Mouse (Mus musculus): ENCODE results near the gene Vps54. TPM values are rescaled to one million over a fixed set of nuclear protein-coding genes. Genes with fewer than 3 reads are reported as not detected.
"Not testable (repeated sequence)": the region's sequence is repeated elsewhere in the genome, so short reads cannot be mapped to it uniquely, and the experiment has no call there.

Vps54 gene
- 3.7 and 4.2 TPM in 2 replicates for polyA plus RNA-seq (2015; fragmentation: Nextera tagmentation; extraction: Ambion mirVana)

DNA sequence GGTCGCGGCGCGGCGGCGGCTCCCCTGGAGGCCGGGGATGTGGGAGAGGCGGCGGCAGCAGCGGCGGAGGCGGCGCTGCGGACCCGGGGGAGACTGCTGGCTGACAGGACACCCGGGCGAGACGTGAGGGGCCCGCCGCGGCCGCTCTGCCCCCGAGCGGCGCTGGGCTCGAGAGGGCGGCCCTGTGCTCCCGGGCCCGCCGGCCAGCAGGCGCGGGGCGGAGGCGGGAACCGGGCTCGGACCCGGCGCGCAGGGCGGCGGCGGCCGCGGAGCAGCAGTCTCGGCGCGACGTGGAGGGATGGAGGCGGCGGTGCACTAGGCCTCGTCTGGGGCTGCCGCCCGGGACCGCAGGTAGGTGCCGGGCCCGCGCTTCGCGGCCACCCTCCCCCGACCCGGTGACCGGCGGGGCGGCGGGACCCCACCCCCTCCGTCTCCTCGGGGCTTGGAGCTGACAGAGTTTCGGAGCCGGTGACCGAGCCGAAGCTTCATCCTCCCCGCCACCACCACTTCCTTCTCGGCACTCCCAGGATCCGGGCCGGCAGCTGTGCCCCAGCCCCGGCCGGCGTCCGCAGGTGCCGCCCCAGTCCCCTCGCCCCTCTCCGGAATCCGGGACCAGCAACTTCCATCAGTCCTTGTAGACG is at the start of gene Vps54:
Gene Vps54 (plus strand): TSS at position 261 of the 641 bp plus-strand sequence.
- H3K27me3 ChIP-seq = no peaks in the 10 kb centered on the region
- peak within 1 kb of the TSS; percentile 89 for H3K27ac ChIP-seq (replicated peaks)
- under 1% methylated on average over 79 of the region's 84 CpGs for WGBS (ENCODE audit: insufficient replicate concordance)
- H3K9ac ChIP-seq = peak within 1 kb of the TSS; percentile 94
- no peaks in the 10 kb centered on the region for H3K9me3 ChIP-seq (replicated peaks)
- H3K4me3 ChIP-seq (replicated peaks) = peak within 1 kb of the TSS; percentile 91
- peaks cover 15% of the 10 kb centered on the region for H3K4me1 ChIP-seq (replicated peaks)
- no peaks in the 10 kb centered on the region for H3K36me3 ChIP-seq (replicated peaks)
- H3K4me2 ChIP-seq = peak within 1 kb of the TSS; percentile 88
- ATAC-seq (ENCODE audit: insufficient read depth) = peak; percentile 85

- H3K9ac ChIP-seq; H3K27me3 ChIP-seq; H3K27ac ChIP-seq (replicated peaks); H3K4me1 ChIP-seq (replicated peaks); ATAC-seq (ENCODE audit: insufficient read depth); H3K4me3 ChIP-seq (replicated peaks); H3K9me3 ChIP-seq (replicated peaks); H3K4me2 ChIP-seq; H3K36me3 ChIP-seq (replicated peaks): not testable (repeated sequence)
- 65% methylated on average over 8 of the region's 8 CpGs for WGBS (ENCODE audit: insufficient replicate concordance)
These were observed 47.3 kb upstream of the Vps54 start for GRCm38 (mm10) chr11:21191821-21192220.

DNA sequence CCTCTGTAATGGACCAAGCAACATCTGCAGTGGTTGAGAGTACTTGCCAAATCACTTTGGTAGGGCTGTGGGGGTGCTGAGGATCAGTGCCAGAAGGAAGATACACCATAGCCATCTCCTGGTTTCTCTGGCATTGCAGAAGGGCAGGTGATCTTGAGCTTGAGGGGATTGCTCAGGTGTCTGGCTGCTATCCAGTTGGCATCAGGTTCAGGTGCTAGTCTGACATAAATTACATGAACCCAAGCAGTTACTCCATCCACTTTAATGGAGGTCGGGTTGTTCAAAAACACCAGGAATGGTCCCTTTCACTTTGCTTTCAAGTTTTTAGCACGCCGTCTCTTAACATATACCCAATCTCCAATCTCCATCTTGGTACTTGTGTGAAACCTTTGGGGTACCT is 44.2 kb upstream of the Vps54 start:
- no peak overlapping the region for H3K27ac ChIP-seq (replicated peaks)
- H3K4me1 ChIP-seq (replicated peaks) = no peaks in the 10 kb centered on the region
- 69% methylated on average over 3 of the region's 3 CpGs for WGBS (ENCODE audit: insufficient replicate concordance)
- no peak overlapping the region for H3K4me3 ChIP-seq (replicated peaks)
- ATAC-seq (ENCODE audit: insufficient read depth) = no peak
- H3K36me3 ChIP-seq (replicated peaks) = no peaks in the 10 kb centered on the region
- H3K4me2 ChIP-seq = no peak overlapping the region
- no peaks in the 10 kb centered on the region for H3K27me3 ChIP-seq
- no peak overlapping the region for H3K9ac ChIP-seq
- H3K9me3 ChIP-seq (replicated peaks) = no peaks in the 10 kb centered on the region

- H3K27ac ChIP-seq (replicated peaks) = no peak overlapping the region
- no peak for ATAC-seq (ENCODE audit: insufficient read depth)
- 60% methylated on average over 2 of the region's 2 CpGs for WGBS (ENCODE audit: insufficient replicate concordance)
These were observed 30.0 kb upstream of the Vps54 start for GRCm38 (mm10) chr11:21209046-21209445.

GRCm38 (mm10) chr11:21209701-21210100 is 29.4 kb upstream of the Vps54 start:
- not testable (repeated sequence) for H3K9ac ChIP-seq; H3K27ac ChIP-seq (replicated peaks); H3K4me3 ChIP-seq (replicated peaks); H3K9me3 ChIP-seq (replicated peaks); H3K4me1 ChIP-seq (replicated peaks); ATAC-seq (ENCODE audit: insufficient read depth); H3K36me3 ChIP-seq (replicated peaks); H3K27me3 ChIP-seq; H3K4me2 ChIP-seq
- 70% methylated on average over 9 of the region's 9 CpGs for WGBS (ENCODE audit: insufficient replicate concordance)

More at GRCm38 (mm10) chr11:21209046-21209445, 30.0 kb upstream of the Vps54 start:
- H3K27me3 ChIP-seq = no peaks in the 10 kb centered on the region
- H3K36me3 ChIP-seq (replicated peaks) = no peaks in the 10 kb centered on the region
- H3K4me1 ChIP-seq (replicated peaks) = no peaks in the 10 kb centered on the region
- no peak overlapping the region for H3K9ac ChIP-seq
- no peaks in the 10 kb centered on the region for H3K9me3 ChIP-seq (replicated peaks)
- H3K4me3 ChIP-seq (replicated peaks) = no peak overlapping the region
- H3K4me2 ChIP-seq = no peak overlapping the region

GRCm38 (mm10) chr11:21217419-21217818 is 21.7 kb upstream of the Vps54 start:
- peak; percentile 65; the same call in 1 of the 2 replicates for ATAC-seq (ENCODE audit: insufficient read depth)
- Histone ChIP-seq H3K4me3 (replicated peaks) (no peak overlapping the region), H3K4me2 (no peak overlapping the region), H3K36me3 (replicated peaks) (no peaks in the 10 kb centered on the region), H3K9ac (no peak overlapping the region), H3K27me3 (no peaks in the 10 kb centered on the region), H3K27ac (replicated peaks) (no peak overlapping the region), H3K9me3 (replicated peaks) (no peaks in the 10 kb centered on the region), H3K4me1 (replicated peaks) (peaks cover 10% of the 10 kb centered on the region)
- WGBS (ENCODE audit: insufficient replicate concordance) = 70% methylated on average over 3 of the region's 3 CpGs

- Histone ChIP-seq H3K4me2 (no peak overlapping the region), H3K27ac (replicated peaks) (no peak overlapping the region), H3K4me3 (replicated peaks) (no peak overlapping the region), H3K9ac (no peak overlapping the region), H3K36me3 (replicated peaks) (no peaks in the 10 kb centered on the region), H3K4me1 (replicated peaks) (peaks cover 13% of the 10 kb centered on the region), H3K27me3 (no peaks in the 10 kb centered on the region), H3K9me3 (replicated peaks) (no peaks in the 10 kb centered on the region)
- 56% methylated on average over 2 of the region's 2 CpGs for WGBS (ENCODE audit: insufficient replicate concordance)
- no peak for ATAC-seq (ENCODE audit: insufficient read depth)
These were observed 19.8 kb upstream of the Vps54 start for GRCm38 (mm10) chr11:21219281-21219680.

DNA sequence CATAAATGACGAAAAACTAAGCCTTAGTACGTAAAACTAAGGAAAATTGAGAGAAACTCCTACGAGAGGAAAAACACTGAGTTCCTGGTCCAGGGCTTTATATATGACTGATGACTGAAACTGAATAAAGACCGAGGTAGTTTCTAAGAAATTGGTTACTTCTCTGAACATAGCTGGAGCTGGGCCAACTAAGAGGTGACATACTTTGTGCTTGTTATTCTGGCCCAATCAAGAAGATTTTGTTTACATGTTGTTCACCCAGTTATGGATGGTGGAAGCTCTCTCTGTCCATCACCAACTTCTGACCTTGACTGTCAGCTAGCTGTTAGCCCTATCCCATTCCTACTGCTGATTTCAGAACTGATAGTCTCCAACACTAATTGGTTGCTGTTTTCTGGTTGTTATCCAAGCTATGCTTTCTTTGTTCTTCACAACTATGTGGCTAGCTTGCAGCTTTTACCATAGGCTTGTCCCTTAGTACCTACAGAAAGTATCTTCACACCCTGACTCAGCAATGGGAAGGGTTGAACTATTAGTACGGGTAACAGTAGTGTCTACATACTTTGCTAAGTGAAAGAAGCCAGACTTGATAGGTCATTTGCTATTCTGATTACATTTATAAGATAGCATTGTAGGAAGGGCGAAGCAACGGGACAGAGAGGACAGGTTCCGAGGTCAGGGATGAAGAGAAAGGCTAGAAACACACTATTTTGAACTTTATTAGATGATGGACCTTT is 19.1 kb upstream of the Vps54 start:
- Histone ChIP-seq H3K4me1 (replicated peaks) (peaks cover 13% of the 10 kb centered on the region), H3K27me3 (no peaks in the 10 kb centered on the region), H3K9ac (no peak overlapping the region), H3K4me3 (replicated peaks) (no peak overlapping the region), H3K27ac (replicated peaks) (no peak overlapping the region), H3K9me3 (replicated peaks) (no peaks in the 10 kb centered on the region), H3K4me2 (no peak overlapping the region), H3K36me3 (replicated peaks) (no peaks in the 10 kb centered on the region)
- 77% methylated on average over 8 of the region's 8 CpGs for WGBS (ENCODE audit: insufficient replicate concordance)
- ATAC-seq (ENCODE audit: insufficient read depth) = no peak

DNA sequence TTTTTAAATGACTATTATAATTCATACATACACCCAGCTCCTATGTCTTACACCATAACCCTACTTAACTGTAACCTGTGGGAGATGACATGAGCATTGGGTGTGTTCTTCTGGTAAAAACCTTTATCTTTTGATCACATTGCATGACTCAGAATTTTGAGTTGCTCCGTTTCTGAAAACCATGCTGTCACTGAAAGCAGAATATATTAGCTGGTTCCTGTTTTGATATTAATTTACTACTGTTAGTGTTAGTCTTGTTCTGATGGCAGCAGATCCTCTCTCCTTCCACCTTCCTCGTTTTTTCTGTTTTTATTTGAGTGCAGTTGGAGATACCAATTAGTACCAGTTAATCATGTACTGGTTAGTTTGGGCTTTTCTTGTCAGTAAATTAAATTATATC is 18.3 kb upstream of the Vps54 start:
- Histone ChIP-seq H3K9ac (no peak overlapping the region), H3K4me2 (0 out of 2 replicates have a peak overlapping the region, but pooled peaks have one; percentile 16), H3K4me3 (replicated peaks) (no peak overlapping the region), H3K27ac (replicated peaks) (no peak overlapping the region), H3K4me1 (replicated peaks) (peaks cover 13% of the 10 kb centered on the region), H3K9me3 (replicated peaks) (no peaks in the 10 kb centered on the region), H3K27me3 (no peaks in the 10 kb centered on the region), H3K36me3 (replicated peaks) (no peaks in the 10 kb centered on the region)
- peak; percentile 60 for ATAC-seq (ENCODE audit: insufficient read depth)
- 12% methylated on average over 2 of the region's 2 CpGs for WGBS (ENCODE audit: insufficient replicate concordance)

- Histone ChIP-seq H3K27me3 (no peaks in the 10 kb centered on the region), H3K27ac (replicated peaks) (no peak overlapping the region)
These were observed 17.7 kb upstream of the Vps54 start for GRCm38 (mm10) chr11:21221396-21221795.

DNA sequence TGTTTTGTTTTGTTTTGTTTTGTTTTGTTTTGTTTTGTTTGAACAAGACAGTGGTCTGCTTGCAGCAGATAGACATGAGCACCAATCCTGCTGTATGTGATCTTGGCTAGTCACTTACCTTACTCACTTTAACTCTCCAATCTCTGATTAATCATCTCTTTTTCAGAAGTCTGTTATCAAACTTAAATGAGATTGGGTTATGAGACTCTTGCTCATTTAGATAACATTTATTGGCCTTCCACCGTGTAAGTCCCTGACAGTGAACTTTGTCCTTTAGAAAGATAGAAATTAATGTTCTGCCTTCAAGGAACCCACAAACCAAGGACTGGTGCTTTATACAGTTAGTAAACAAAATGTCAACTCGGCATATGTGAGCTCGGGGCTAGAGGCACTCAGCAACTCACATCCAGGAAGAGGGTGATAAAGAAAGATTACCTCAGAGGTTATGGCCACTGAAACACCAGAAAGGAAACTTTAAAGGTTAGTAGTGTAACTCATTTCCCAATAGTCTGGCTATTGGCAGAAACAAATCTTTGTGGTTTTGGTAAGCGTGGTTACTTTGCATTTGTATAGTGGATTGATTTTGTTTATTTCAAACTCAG is 16.4 kb upstream of the Vps54 start:
- Histone ChIP-seq H3K36me3 (replicated peaks) (no peaks in the 10 kb centered on the region), H3K27ac (replicated peaks) (no peak overlapping the region), H3K4me3 (replicated peaks) (no peak overlapping the region), H3K27me3 (no peaks in the 10 kb centered on the region), H3K9me3 (replicated peaks) (no peaks in the 10 kb centered on the region), H3K9ac (no peak overlapping the region), H3K4me2 (no peak overlapping the region), H3K4me1 (replicated peaks) (peaks cover 13% of the 10 kb centered on the region)
- 24% methylated on average over 4 of the region's 4 CpGs for WGBS (ENCODE audit: insufficient replicate concordance)
- no peak for ATAC-seq (ENCODE audit: insufficient read depth)

More at GRCm38 (mm10) chr11:21221396-21221795, 17.7 kb upstream of the Vps54 start:
- Histone ChIP-seq H3K4me3 (replicated peaks) (no peak overlapping the region), H3K4me1 (replicated peaks) (peaks cover 13% of the 10 kb centered on the region), H3K9me3 (replicated peaks) (no peaks in the 10 kb centered on the region), H3K4me2 (no peak overlapping the region), H3K36me3 (replicated peaks) (no peaks in the 10 kb centered on the region), H3K9ac (no peak overlapping the region)
- no peak for ATAC-seq (ENCODE audit: insufficient read depth)
- 69% methylated on average over 2 of the region's 2 CpGs for WGBS (ENCODE audit: insufficient replicate concordance)
